Mouse (Mus musculus) megakaryocyte, embryonic 14.5 days (primary cell): Measurements from ENCODE around the gene Donson.

Source experiments
- FLI1 ChIP-seq: IDR thresholded peaks from 2 replicates; pipeline ENCODE4 v1.6.1; 2012; ENCODE audit warnings: low read length, inconsistent platforms, mixed read lengths
- GATA1 ChIP-seq: IDR thresholded peaks from 3 replicates; pipeline ENCODE4 v1.6.1; 2012; ENCODE audit warnings: mixed read lengths, low read length, inconsistent platforms, borderline replicate concordance

DNA sequence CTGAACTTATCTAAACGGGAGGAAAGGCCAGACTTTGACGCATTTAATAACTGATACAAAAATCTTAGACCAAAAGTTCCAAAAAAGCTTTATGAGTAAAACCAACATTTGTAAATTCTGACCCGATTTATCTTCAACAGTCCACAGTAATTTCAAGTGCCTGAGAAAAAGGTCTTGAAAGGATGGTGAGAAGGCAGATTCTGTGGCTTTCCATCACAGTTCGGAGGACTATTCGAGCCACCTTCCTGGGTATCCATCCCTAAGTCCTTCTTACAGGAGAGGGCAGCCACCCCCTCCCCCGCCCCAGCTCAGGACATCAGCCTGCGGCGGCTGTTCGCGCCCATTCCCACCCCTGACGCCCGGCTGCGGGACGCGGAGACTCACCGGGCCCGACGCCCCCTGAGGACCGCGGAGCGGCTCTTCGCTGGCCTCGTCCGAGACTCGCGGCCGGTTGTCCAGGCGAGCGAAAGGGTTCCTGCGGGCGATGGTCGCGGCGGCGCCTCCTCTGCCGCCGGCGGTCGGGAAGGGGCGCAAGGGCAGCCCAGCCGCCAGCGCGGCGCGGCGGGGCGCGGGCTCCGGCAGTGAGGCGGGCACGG, 449 bp downstream of the Donson start:
- TF ChIP-seq GATA1 (no peak), FLI1 (no peak)
